ENCODE assay signal across 8 mouse cellular contexts in the genomic region with DNA sequence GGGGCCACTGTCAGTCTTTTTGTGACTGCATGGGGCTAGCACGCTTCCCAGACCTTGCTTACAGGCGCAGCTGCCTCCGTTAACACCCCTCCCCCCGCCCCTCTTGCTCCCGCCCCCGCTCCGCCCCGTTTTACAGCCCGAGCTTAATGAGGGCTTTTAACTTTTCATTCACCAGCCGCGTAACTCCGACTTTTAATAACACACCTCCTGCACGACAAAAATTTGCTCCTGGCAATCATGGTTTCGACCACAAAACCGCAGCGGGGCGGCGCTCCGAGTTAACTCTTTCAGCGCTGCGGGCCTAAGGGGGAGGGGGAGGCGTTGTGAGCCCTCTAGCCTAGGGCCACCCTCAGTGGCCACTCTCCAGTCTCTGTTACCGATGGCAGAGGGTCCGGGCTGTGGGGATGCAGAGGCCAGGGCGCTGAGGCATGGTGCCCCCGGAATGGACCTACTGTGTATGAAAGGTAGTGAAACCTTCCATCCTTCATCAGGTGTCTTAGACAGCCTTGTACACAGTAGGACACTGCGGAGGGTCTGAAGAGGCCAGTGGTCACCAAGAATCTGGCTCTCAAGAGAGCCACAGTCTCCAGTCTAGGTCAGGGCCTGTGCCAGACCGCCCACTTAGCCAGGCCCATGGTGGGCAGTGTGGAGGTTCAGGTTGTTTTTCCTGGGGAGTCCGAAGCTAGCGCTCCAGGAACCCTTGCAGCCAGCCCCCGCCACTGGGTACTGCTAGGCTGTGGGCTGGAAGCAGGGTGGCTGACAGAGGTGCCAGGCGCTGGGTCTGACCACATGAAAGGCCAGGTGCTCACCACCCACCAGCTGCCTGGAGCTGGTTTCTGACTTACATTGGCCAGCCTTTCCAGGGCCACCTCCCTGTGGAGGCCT. TPM values are rescaled to one million over a fixed set of nuclear protein-coding genes. Genes with fewer than 3 reads are reported as not detected.
DNase-seq lines count a peak whose midpoint lies in the region; ATAC-seq lines count a peak whose summit lies in the region.

No protein-coding gene starts in this region.

- H3K27me3 ChIP-seq in limb, embryonic 12.5 days = peaks cover 82% of the 10 kb centered on the region
- peaks cover 24% of the 10 kb centered on the region for H3K27me3 ChIP-seq in midbrain, embryonic 16.5 days (ENCODE audit: control insufficient read depth, insufficient read depth, low read depth, low read length)

- peak overlapping the region; percentile 76 for H3K27ac ChIP-seq in limb, embryonic 12.5 days
- no peak overlapping the region for H3K27ac ChIP-seq in midbrain, embryonic 16.5 days (ENCODE audit: low read length)

- peaks cover 76% of the 10 kb centered on the region for H3K4me1 ChIP-seq in limb, embryonic 12.5 days (replicated peaks)
- peaks cover 25% of the 10 kb centered on the region for H3K4me1 ChIP-seq in midbrain, embryonic 16.5 days (ENCODE audit: control insufficient read depth, insufficient read depth, low read length)

- 7% methylated on average over 32 of the region's 32 CpGs for WGBS in limb, embryonic 12.5 days
- 13% methylated on average over 32 of the region's 32 CpGs for WGBS in midbrain, embryonic 16.5 days

- H3K36me3 ChIP-seq in limb, embryonic 12.5 days = no peaks in the 10 kb centered on the region
- H3K36me3 ChIP-seq in midbrain, embryonic 16.5 days (ENCODE audit: control insufficient read depth, insufficient read depth, low read length) = no peaks in the 10 kb centered on the region

- peak; percentile 72 for ATAC-seq in limb, embryonic 12.5 days (ENCODE audit: insufficient number of reproducible peaks, insufficient read depth, low FRiP score, low TSS enrichment, low read depth)
- peak; percentile 20 for ATAC-seq in midbrain, embryonic 16.5 days

- 0 out of 2 replicates have a peak overlapping the region, but pooled peaks have one; percentile 2 for H3K9ac ChIP-seq in limb, embryonic 12.5 days (replicated peaks)
- H3K9ac ChIP-seq in midbrain, embryonic 16.5 days (ENCODE audit: low read depth, low read length) = peak overlapping the region; percentile 59

- peak overlapping the region; percentile 50 for H3K4me2 ChIP-seq in limb, embryonic 12.5 days
- H3K4me2 ChIP-seq in midbrain, embryonic 16.5 days (ENCODE audit: low read length) = peak overlapping the region; percentile 64

- H3K9me3 ChIP-seq in limb, embryonic 12.5 days = no peaks in the 10 kb centered on the region
- no peaks in the 10 kb centered on the region for H3K9me3 ChIP-seq in midbrain, embryonic 16.5 days (replicated peaks; ENCODE audit: control insufficient read depth, low read length, poor library complexity, severe bottlenecking)

- peak overlapping the region; percentile 30 for H3K4me3 ChIP-seq in limb, embryonic 12.5 days (replicated peaks)
- H3K4me3 ChIP-seq in midbrain, embryonic 16.5 days (ENCODE audit: low read depth, low read length) = peak overlapping the region; percentile 40

- DNase-seq in layer of hippocampus, postnatal 25 days (ENCODE audit: extremely low spot score in 1 of 2, low spot score in 1 of 2) = peak; percentile 6 to 9
- no peak for DNase-seq in layer of hippocampus, adult 18-20 months (ENCODE audit: low spot score in 2 of 2)
- peak; percentile 24 for DNase-seq in c-Kit-positive CD71-positive TER-119-negative erythroid progenitor cells, embryonic 14.5 days (ENCODE audit: low read depth)
- peak; percentile 17 to 39 for DNase-seq in heart, postnatal 36 days
- peak; percentile 71 for DNase-seq in thymus, postnatal 14 days
- DNase-seq in MN1 (ENCODE audit: low spot score) = no peak

- intact Hi-C loops in heart, postnatal 36 days (cut with DNase I) = no loop called here

RNA-seq across cellular contexts. Expression of a gene that starts 3.0 kb away (rescaled TPM):
- total RNA-seq in layer of hippocampus, postnatal 25 days (2021) = under 1 TPM; 0.75 to 0.91 TPM
- total RNA-seq in layer of hippocampus, adult 18-20 months (2021) = under 1 TPM; 0.48 to 0.79 TPM
- not detected for total RNA-seq in heart, postnatal 36 days (2021)
- polyA plus RNA-seq in limb, embryonic 12.5 days (2016; fragmentation: Nextera tagmentation; extraction: Ambion mirVana) = 11.1 and 11.7 TPM in 2 replicates
- 0.87 and 1.5 TPM in 2 replicates for polyA plus RNA-seq in midbrain, embryonic 16.5 days (2015; fragmentation: Nextera tagmentation; extraction: Ambion mirVana)

Comparison
In these comparisons a context has a peak if more than half of its experiments do, and no peak if none do; other contexts are left out.
1. DNase-seq: peak in layer of hippocampus, postnatal 25 days (2 of 2), c-Kit-positive CD71-positive TER-119-negative erythroid progenitor cells, embryonic 14.5 days (single experiment), heart, postnatal 36 days (2 of 2) and thymus, postnatal 14 days (single experiment); none in layer of hippocampus, adult 18-20 months (0 of 2) and MN1 (single experiment).